Mouse (Mus musculus): ENCODE data around the gene Vmn1r159. TPM values are rescaled to one million over a fixed set of nuclear protein-coding genes. Genes with fewer than 3 reads are reported as not detected.
"Not testable (repeated sequence)": the region's sequence is repeated elsewhere in the genome, so short reads cannot be mapped to it uniquely, and the experiment has no call there.

The Vmn1r159 gene
- total RNA-seq (2021), result not detected in 2 replicates
- long read RNA-seq, experiment 1, result 0 reads
- long read RNA-seq, experiment 2, result 0 reads

- DNase-seq, result not testable (repeated sequence)
Measured at GRCm38 (mm10) chr7:22843505-22843904, at the start of gene Vmn1r159. TSS of gene Vmn1r159 (minus strand) at chr7:22843605.

DNA sequence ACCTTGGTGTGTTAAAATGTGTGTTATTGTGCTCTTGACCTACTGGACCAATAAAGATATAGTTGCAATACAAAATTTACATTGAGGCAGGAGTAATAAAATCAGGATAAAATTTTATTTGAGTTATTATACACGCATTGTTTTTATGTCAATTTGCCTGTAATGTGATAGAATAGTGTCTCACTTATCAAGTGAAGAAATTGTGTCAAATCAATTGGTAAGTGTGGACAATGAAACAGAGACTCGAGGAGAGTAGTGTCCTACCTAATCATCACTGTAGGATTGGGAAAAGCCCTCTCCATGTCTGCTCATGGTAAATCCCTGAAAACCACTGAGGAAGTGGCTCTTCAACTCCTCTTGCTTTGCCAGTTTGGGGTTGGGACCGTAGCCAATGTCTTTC lies 27.5 kb upstream of the Vmn1r159 start, which contains the start of gene Vmn1r160:
Vmn1r160 (plus strand) TSS at position 301 of the 400 bp plus-strand sequence.
- DNase-seq, result not testable (repeated sequence)

Other genes starting within 250 kb of the Vmn1r159 start
- not detected in 2 replicates for gene Vmn1r155, start 185.6 kb downstream of the Vmn1r159 start, total RNA-seq (2021)
- not detected in 2 replicates for gene Gm8693, start 151.3 kb downstream of the Vmn1r159 start, total RNA-seq (2021)
- gene Gm4567, start 123.9 kb downstream of the Vmn1r159 start, total RNA-seq (2021), result not detected in 2 replicates
- not detected in 2 replicates for gene Vmn1r157, start 81.9 kb downstream of the Vmn1r159 start, total RNA-seq (2021)
- gene Vmn1r158, start 52.8 kb downstream of the Vmn1r159 start, total RNA-seq (2021), result not detected in 2 replicates
- gene Vmn1r160, start 27.6 kb upstream of the Vmn1r159 start, total RNA-seq (2021), result not detected in 2 replicates
- gene Gm4214, start 141.1 kb upstream of the Vmn1r159 start, total RNA-seq (2021), result not detected in 2 replicates
- not detected in 2 replicates for gene Gm4216, start 176.3 kb upstream of the Vmn1r159 start, total RNA-seq (2021)
- not detected in 2 replicates for gene Vmn1r163, start 211.9 kb upstream of the Vmn1r159 start, total RNA-seq (2021)
- gene Gm8720, start 223.9 kb upstream of the Vmn1r159 start, total RNA-seq (2021), result not detected in 2 replicates

Measured in adrenal gland, postnatal 14 days (tissue).